Mouse (Mus musculus) embryonic stem cell, embryonic (primary cell): ENCODE results near the gene Cbs.
"Not testable (repeated sequence)": the region's sequence is repeated elsewhere in the genome, so short reads cannot be mapped to it uniquely, and the experiment has no call there.

Experiments used
- CTCF ChIA-PET, 4 experiments: fragments of 300-600 bp in 2 of 4; fragments of 350-600 bp in 2 of 4; sonication (Branson Sonifier 250); formaldehyde crosslinking; loops; one replicate each; lab custom pipeline; 2022; ENCODE audit warnings: inconsistent platforms in 2 of 4; lab: Charles Lee
- POLR2A ChIA-PET, 4 experiments: fragments of 300-600 bp in 2 of 4; fragments of 350-600 bp in 2 of 4; sonication (Branson Sonifier 250); formaldehyde crosslinking; loops; one replicate each; lab custom pipeline; 2022; ENCODE audit warnings: antibody characterized with exemption in 4 of 4, inconsistent platforms in 1 of 4; lab: Charles Lee

The Cbs gene

GRCm38 (mm10) chr17:31627961-31628360 lies 9.1 kb downstream of the Cbs start:
- ChIA-PET POLR2A (interaction anchor here in 1 of 4 experiments (1.2 kb wide), 1 partner anchor 10 kb away, joined by 3 read pairs; no protein-coding TSS in a partner anchor), CTCF (interaction anchor here in 1 of 4 experiments (0.7 kb wide), 1 partner anchor 15 kb away, joined by 15 read pairs; no protein-coding TSS in a partner anchor)

DNA sequence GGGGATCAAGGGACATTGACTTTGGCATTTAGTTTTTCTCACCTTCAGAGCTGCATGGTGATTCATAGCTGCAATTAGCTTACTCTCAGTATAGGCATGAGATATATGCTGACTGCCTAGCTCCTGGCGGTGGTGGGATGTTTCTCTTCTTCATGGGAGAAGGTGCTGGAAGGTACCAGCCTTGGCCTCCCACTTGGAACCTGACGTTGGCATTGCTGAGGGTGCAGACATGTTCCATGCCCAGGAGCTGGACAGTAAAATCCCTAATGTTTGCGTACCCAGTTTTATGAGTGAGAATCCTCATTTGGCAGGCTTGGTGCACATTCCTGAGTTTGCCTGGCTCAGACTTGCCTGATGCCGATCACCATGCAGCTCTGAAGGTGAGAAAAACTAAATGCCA lies 13.9 kb downstream of the Cbs start:
- POLR2A ChIA-PET = interaction anchor here (0.5 to 2.3 kb wide), 7 partner anchors 10 to 297 kb away, joined by 3 to 6 read pairs (median 3); partner anchors contain the start of genes Cbs (in 2 of the 4) and Pknox1 (in 1 of the 4)
- CTCF ChIA-PET = interaction anchor here in 3 of 4 experiments (0.5 to 1.3 kb wide), 3 partner anchors 70 to 1629 kb away, joined by 3 to 5 read pairs (median 3); no protein-coding TSS in a partner anchor

GRCm38 (mm10) chr17:31613086-31613755 lies 23.8 kb downstream of the Cbs start:
- CTCF ChIA-PET = no interaction called here
- POLR2A ChIA-PET = interaction anchor here in 2 of 4 experiments (0.9 to 1.0 kb wide), 2 partner anchors 9 to 24 kb away, joined by 3 to 5 read pairs; no protein-coding TSS in a partner anchor

GRCm38 (mm10) chr17:31609895-31610294 lies 27.1 kb downstream of the Cbs start:
- ChIA-PET POLR2A (interaction anchor here in 1 of 4 experiments (0.5 kb wide), 1 partner anchor 45 kb away, joined by 4 read pairs; no protein-coding TSS in a partner anchor), CTCF (no interaction called here)

GRCm38 (mm10) chr17:31609173-31609572 lies 27.9 kb downstream of the Cbs start:
- CTCF ChIA-PET, POLR2A ChIA-PET: not testable (repeated sequence)

- ChIA-PET CTCF (interaction anchor here (0.6 to 1.3 kb wide), 21 partner anchors 9 to 570 kb away, joined by 3 to 10 read pairs (median 4); partner anchors contain the start of genes Cbs (in 2 of the 4) and Ubash3a (in 1 of the 4)), POLR2A (interaction anchor here in 3 of 4 experiments (0.6 to 1.8 kb wide), 12 partner anchors 11 to 659 kb away, joined by 3 to 4 read pairs (median 4); partner anchors contain the start of genes Ndufv3 (in 1 of the 3), Pknox1 (in 1 of the 3) and Wdr4 (in 1 of the 3))
Measured at GRCm38 (mm10) chr17:31607256-31607951, 29.6 kb downstream of the Cbs start.

GRCm38 (mm10) chr17:31606424-31606823 lies 30.6 kb downstream of the Cbs start:
- ChIA-PET CTCF (interaction anchor here (0.5 to 1.3 kb wide), 28 partner anchors 8 to 941 kb away, joined by 3 to 10 read pairs (median 4); partner anchors contain the start of gene Cbs (in 2 of the 4)), POLR2A (interaction anchor here in 3 of 4 experiments (0.6 to 2.0 kb wide), 19 partner anchors 8 to 87 kb away, joined by 3 to 6 read pairs (median 4); partner anchors contain the start of genes Cbs (in 1 of the 3), Ndufv3 (in 1 of the 3), Pknox1 (in 1 of the 3) and Wdr4 (in 1 of the 3))

DNA sequence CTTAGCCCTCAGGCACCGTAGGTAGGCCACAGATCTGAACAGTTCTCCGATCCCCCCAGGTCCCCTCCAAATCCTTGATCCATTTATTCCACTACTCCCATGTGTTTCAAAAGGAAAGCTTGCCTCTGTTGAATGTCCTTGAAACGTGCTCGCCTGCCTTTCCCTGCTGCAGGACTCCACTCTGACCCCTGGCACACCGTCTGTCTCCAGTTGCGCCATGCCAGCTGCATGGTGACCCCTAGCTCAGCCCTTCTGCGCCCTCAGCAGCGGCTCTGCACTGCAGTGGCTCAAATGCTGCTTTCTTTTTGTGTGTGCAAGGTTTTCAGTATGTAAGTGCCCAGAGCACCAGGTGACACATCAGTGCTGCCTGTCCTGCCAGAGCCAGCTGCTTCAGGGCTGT lies 38.4 kb downstream of the Cbs start:
- POLR2A ChIA-PET = interaction anchor here in 2 of 4 experiments (1.0 to 1.7 kb wide), 5 partner anchors 10 to 53 kb away, joined by 3 to 7 read pairs (median 3); no protein-coding TSS in a partner anchor
- CTCF ChIA-PET = interaction anchor here in 2 of 4 experiments (1.2 to 1.7 kb wide), 2 partner anchors 8 kb away, joined by 4 read pairs; no protein-coding TSS in a partner anchor

- POLR2A ChIA-PET = interaction anchor here in 3 of 4 experiments (0.5 to 1.7 kb wide), 6 partner anchors 9 to 54 kb away, joined by 3 to 7 read pairs (median 4); no protein-coding TSS in a partner anchor
- CTCF ChIA-PET = interaction anchor here in 2 of 4 experiments (1.2 to 1.7 kb wide), 2 partner anchors 9 kb away, joined by 4 read pairs; no protein-coding TSS in a partner anchor
Measured at GRCm38 (mm10) chr17:31597957-31598356, 39.1 kb downstream of the Cbs start.

DNA sequence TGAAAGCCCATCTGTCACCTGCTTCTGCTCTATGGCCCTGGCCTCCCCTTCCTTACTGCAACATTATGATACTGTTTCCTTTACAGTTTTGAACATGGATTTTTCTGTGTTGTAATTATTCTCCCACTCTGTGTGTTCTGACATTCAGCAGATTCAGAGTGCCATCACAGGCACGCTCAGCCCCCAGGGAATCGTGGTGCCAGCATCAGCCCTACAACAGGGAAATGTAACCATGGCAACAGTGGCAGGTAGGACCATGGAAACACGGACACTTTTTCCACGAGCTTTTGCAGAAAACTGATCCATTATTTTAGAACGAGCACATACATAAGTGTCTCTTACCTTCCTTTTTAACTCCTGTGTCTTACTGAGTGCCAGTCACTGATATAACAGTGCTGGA lies 42.0 kb downstream of the Cbs start:
- ChIA-PET POLR2A (no interaction called here), CTCF (no interaction called here)

- CTCF ChIA-PET = interaction anchor here in 1 of 4 experiments (0.7 kb wide), 1 partner anchor 868 kb away, joined by 8 read pairs; no protein-coding TSS in a partner anchor
- POLR2A ChIA-PET = interaction anchor here in 2 of 4 experiments (0.6 to 1.1 kb wide), 5 partner anchors 36 to 83 kb away, joined by 3 read pairs; partner anchors contain the start of gene Cryaa (in 1 of the 2)
Measured at GRCm38 (mm10) chr17:31594590-31594989, 42.4 kb downstream of the Cbs start.

- ChIA-PET POLR2A (interaction anchor here (0.5 to 6.0 kb wide), 13 partner anchors 9 to 71 kb away, joined by 3 to 39 read pairs (median 4); partner anchors contain the start of genes Cbs (in 1 of the 4) and Pknox1 (in 1 of the 4)), CTCF (interaction anchor here in 2 of 4 experiments (0.5 to 1.7 kb wide), 3 partner anchors 16 to 863 kb away, joined by 3 to 4 read pairs (median 3); no protein-coding TSS in a partner anchor)
Measured at GRCm38 (mm10) chr17:31590846-31591245, 46.2 kb downstream of the Cbs start.

DNA sequence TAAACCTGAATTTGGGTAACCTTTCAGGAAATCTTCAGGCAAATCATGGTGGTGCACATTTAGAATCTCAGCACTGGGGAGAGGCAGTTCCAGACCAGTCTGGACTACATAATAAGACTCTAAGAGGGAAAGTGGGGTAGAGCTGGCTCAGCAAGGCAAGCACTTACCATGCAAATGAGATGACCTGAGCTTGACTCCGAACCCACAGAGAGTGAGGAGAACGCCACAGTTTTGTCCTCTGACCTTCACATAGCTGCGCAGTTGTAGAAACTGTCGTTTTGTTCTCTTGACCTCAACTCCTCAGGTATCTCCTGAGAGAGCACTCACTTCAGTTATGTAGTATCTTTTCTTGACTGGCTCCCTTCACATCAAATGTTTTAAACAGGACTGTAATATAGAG lies 48.3 kb downstream of the Cbs start:
- CTCF ChIA-PET = interaction anchor here (0.5 to 1.7 kb wide), 8 partner anchors 8 to 894 kb away, joined by 3 to 4 read pairs (median 4); no protein-coding TSS in a partner anchor
- POLR2A ChIA-PET = interaction anchor here (0.5 to 6.0 kb wide), 34 partner anchors 9 to 231 kb away, joined by 3 to 59 read pairs (median 4); partner anchors contain the start of genes Cbs (in 2 of the 4) and Pknox1 (in 2 of the 4)

GRCm38 (mm10) chr17:31588115-31588514 lies 48.9 kb downstream of the Cbs start:
- ChIA-PET CTCF (interaction anchor here in 2 of 4 experiments (0.8 to 1.7 kb wide), 7 partner anchors 9 to 1914 kb away, joined by 3 to 7 read pairs (median 4); no protein-coding TSS in a partner anchor), POLR2A (interaction anchor here (0.6 to 6.0 kb wide), 30 partner anchors 8 to 263 kb away, joined by 3 to 59 read pairs (median 4); partner anchors contain the start of genes Cbs (in 2 of the 4) and Pknox1 (in 2 of the 4))

DNA sequence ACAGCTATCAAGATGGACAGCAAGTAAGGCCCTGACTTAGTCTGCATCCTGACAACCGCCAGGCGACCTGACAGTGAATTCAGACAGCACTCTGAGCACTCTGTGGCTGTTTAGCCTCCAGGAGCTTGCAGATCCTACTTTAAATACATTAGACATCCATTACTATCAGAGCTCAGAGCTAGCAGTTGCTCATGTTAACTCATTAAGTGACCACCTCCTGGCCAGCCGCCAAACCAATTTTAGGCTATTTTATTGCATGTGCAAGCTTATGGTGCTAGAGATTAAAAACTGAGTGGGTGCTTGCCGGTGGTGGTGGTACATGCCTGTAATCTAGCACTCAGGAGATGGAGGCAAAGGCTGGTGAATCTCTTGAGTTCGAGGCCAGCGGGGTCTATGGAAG lies 53.3 kb downstream of the Cbs start:
- ChIA-PET CTCF (interaction anchor here in 1 of 4 experiments (0.6 kb wide), 1 partner anchor 765 kb away, joined by 3 read pairs; no protein-coding TSS in a partner anchor), POLR2A (interaction anchor here in 2 of 4 experiments (1.3 to 13.8 kb wide), 3 partner anchors 9 to 68 kb away, joined by 3 to 182 read pairs (median 6); partner anchors contain the start of gene Pknox1 (in 1 of the 2))

- CTCF ChIA-PET = interaction anchor here in 1 of 4 experiments (0.6 kb wide), 1 partner anchor 765 kb away, joined by 3 read pairs; no protein-coding TSS in a partner anchor
- POLR2A ChIA-PET = interaction anchor here in 2 of 4 experiments (1.0 to 13.8 kb wide), 9 partner anchors 8 to 57 kb away, joined by 3 to 182 read pairs (median 4); partner anchors contain the start of gene Pknox1 (in 2 of the 2)
Measured at GRCm38 (mm10) chr17:31583185-31583584, 53.9 kb downstream of the Cbs start.

DNA sequence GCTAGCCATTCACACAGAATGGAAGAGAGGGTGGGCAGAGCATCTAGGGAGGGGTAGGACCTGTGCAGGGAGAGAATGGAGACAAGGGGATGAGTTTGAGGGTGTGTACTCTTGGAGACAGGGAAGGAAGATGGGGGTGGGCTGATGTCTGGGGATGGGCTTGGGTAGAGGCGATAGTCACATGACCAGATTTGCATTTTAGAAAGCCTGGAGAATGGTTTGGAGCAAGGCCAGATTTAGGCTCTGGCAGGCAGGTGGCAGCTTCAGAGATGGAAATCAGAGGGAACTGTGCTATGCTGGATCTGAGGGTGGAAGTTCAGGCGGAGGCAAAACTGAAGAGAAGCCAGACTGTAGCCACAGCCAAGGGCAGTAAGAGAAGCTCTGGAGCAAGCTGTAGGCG lies 56.7 kb downstream of the Cbs start:
- ChIA-PET CTCF (interaction anchor here in 3 of 4 experiments (0.5 to 0.8 kb wide), 4 partner anchors 9 to 382 kb away, joined by 3 to 4 read pairs (median 3); no protein-coding TSS in a partner anchor), POLR2A (interaction anchor here in 3 of 4 experiments (0.5 to 13.8 kb wide), 12 partner anchors 7 to 140 kb away, joined by 3 to 182 read pairs (median 6); partner anchors contain the start of genes Pknox1 (in 2 of the 3) and Cbs (in 1 of the 3))
